Mouse (Mus musculus): ENCODE data around the gene Casr. TPM values are rescaled to one million over a fixed set of nuclear protein-coding genes. Genes with fewer than 3 reads are reported as not detected.

Gene Casr
- total RNA-seq, 2 experiments from 2014 or later: 1.3 to 2.0 TPM

Other genes with a start within 250 kb of the Casr start
- not detected for gene BC117090, start 227.8 kb downstream of the Casr start, total RNA-seq (2021)
- gene BC100530, start 194.4 kb downstream of the Casr start, total RNA-seq (2021): not detected
- gene Stfa2, start 153.7 kb downstream of the Casr start, total RNA-seq (2021): not detected
- not detected for gene Stfa3, start 106.7 kb downstream of the Casr start, total RNA-seq (2021)
- gene Cd86, start 103.9 kb upstream of the Casr start, total RNA-seq (2021): 1 to 10 TPM; 1.3 to 1.4 TPM
- under 1 TPM; 0.25 TPM for gene Ildr1, start 131.8 kb upstream of the Casr start, total RNA-seq (2021)
- gene Slc15a2, start 222.8 kb upstream of the Casr start, total RNA-seq (2021): 10 to 100 TPM; 39.7 to 44.0 TPM